Mouse (Mus musculus) limb, embryonic 15.5 days (tissue): ENCODE measurements around the gene Cacnb3. TPM values are rescaled to one million over a fixed set of nuclear protein-coding genes. Genes with fewer than 3 reads are reported as not detected.

Experiments
- ATAC-seq: fragments of 200-750 bp; cut with Nextera tagmentation; 2 replicates; pipeline ENCODE4 v1.8.0; 2017; ENCODE audit warnings: low read depth, moderate TSS enrichment; ENCODE audit not compliant: insufficient number of reproducible peaks, low FRiP score, low TSS enrichment
- H3K27ac ChIP-seq: fragments of 300-500 bp; sonication (generic); 2 replicates; pipeline ENCODE4 v1.5.1; 2015; ENCODE audit warnings: moderate library complexity, mild to moderate bottlenecking, inconsistent platforms
- H3K27me3 ChIP-seq: fragments of 300-500 bp; sonication (generic); 2 replicates; pipeline ENCODE4 v1.6.1; 2015; ENCODE audit warnings: inconsistent platforms
- H3K36me3 ChIP-seq: fragments of 300-500 bp; sonication (generic); 2 replicates; pipeline ENCODE4 v1.6.1; 2015; ENCODE audit warnings: inconsistent platforms
- H3K4me1 ChIP-seq: fragments of 300-500 bp; sonication (generic); 2 replicates; pipeline ENCODE4 v1.6.1; 2015; ENCODE audit warnings: inconsistent platforms
- H3K4me2 ChIP-seq: fragments of 300-500 bp; sonication (generic); 2 replicates; pipeline ENCODE4 v1.6.1; 2015; ENCODE audit warnings: mild to moderate bottlenecking, inconsistent platforms
- H3K4me3 ChIP-seq: fragments of 300-500 bp; sonication (generic); 2 replicates; pipeline ENCODE4 v1.5.1; 2015; ENCODE audit warnings: mild to moderate bottlenecking, inconsistent platforms
- H3K9ac ChIP-seq: fragments of 300-500 bp; sonication (generic); 2 replicates; pipeline ENCODE4 v1.6.1; 2015; ENCODE audit warnings: inconsistent platforms
- H3K9me3 ChIP-seq: fragments of 300-500 bp; sonication (generic); 2 replicates; pipeline ENCODE4 v1.6.1; 2016; ENCODE audit warnings: inconsistent platforms
- WGBS: fragments of 180-500 bp; shearing (Covaris S2); methylation state at CpG from one replicate; pipeline ENCODE4 v1.1.7; 2015; 5-methylcytosine and 5-hydroxymethylcytosine counted together
- polyA plus RNA-seq: library from polyadenylated mRNA; unstranded; fragments of >200 nt; fragmentation: Nextera tagmentation; extraction: Ambion mirVana; gene quantifications from 2 replicates; pipeline ENCODE4 v1.2.1, GENCODE M21; 2015

Cacnb3 gene
- polyA plus RNA-seq, 1 experiment from 2014 or later = 46.6 TPM

DNA sequence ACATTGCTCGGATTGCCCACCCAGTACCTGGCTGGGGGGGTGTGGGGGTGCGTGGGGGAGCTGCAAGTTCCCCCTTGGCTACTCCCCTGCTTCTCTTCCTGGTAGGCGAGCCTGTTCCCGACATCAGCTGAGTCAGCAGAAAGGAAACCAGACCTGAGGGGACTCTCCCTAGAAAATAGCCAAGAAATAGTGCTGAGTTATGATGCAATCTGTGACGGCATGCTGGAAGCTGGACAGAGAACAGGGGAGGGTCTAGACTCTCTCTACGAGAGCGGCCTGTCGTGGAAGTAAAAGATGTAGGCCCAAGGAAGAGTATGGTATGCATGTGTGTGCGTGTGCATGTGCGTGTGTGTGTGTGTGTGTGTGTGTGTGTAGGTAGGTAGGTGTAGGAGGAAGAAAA is 52.5 kb downstream of the Cacnb3 start:
- Histone ChIP-seq H3K9ac (no peak overlapping the region), H3K36me3 (no peaks in the 10 kb centered on the region), H3K27me3 (peaks cover 9% of the 10 kb centered on the region), H3K9me3 (no peaks in the 10 kb centered on the region), H3K4me1 (no peaks in the 10 kb centered on the region), H3K27ac (no peak overlapping the region), H3K4me2 (no peak overlapping the region), H3K4me3 (no peak overlapping the region)
- WGBS = 50% methylated on average over 10 of the region's 10 CpGs
- no peak for ATAC-seq

DNA sequence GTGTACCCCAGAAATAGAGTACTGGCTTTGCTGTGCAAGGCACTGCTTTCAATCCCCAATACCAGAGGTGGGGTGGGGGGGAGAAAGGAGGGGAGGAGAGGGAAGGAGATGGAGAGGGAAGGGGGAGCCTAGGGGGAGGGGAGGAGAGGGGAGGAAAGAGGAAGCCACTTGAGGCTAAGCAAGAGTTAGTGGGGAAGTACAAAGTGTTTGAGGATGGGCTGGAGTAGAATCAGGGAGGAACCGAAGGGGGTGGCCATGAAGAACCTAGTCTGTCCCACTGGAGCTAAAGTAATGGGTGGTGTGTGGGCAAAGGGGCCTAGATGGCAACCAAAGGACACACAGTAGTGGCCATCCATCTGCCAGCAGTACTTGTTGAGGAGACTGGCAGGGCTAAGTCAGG is 53.1 kb downstream of the Cacnb3 start:
- no peaks in the 10 kb centered on the region for H3K4me1 ChIP-seq
- no peaks in the 10 kb centered on the region for H3K36me3 ChIP-seq
- no peak overlapping the region for H3K9ac ChIP-seq
- H3K27ac ChIP-seq = no peak overlapping the region
- peaks cover 4% of the 10 kb centered on the region; the same call in 1 of the 2 replicates for H3K27me3 ChIP-seq
- H3K4me3 ChIP-seq = no peak overlapping the region
- WGBS = 71% methylated on average over 1 of the region's 1 CpGs
- no peak for ATAC-seq
- no peaks in the 10 kb centered on the region for H3K9me3 ChIP-seq
- no peak overlapping the region for H3K4me2 ChIP-seq

DNA sequence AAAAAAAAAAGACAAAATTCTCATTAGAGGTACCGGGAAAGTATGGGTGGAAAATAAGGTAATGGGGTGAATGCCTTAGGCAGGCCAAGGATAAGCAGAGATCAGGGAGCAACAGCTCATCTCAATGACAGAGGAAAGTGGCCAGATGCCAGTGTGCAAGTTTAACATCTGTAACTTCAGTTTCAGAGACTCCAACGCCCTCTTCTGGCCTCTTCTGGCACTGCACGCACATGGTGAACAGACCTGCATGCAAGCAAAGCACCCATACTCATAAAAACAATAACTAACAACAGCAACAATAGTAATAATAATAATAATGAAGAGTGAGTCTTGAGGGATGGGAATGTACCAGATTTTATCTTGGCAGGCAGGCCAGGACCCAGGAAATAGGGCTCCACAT is 55.3 kb downstream of the Cacnb3 start:
- Histone ChIP-seq H3K4me1 (no peaks in the 10 kb centered on the region), H3K9me3 (no peaks in the 10 kb centered on the region), H3K4me2 (no peak overlapping the region), H3K36me3 (no peaks in the 10 kb centered on the region), H3K9ac (no peak overlapping the region), H3K4me3 (no peak overlapping the region), H3K27ac (no peak overlapping the region), H3K27me3 (no peaks in the 10 kb centered on the region)
- ATAC-seq = no peak
- WGBS = 78% methylated on average over 3 of the region's 3 CpGs

DNA sequence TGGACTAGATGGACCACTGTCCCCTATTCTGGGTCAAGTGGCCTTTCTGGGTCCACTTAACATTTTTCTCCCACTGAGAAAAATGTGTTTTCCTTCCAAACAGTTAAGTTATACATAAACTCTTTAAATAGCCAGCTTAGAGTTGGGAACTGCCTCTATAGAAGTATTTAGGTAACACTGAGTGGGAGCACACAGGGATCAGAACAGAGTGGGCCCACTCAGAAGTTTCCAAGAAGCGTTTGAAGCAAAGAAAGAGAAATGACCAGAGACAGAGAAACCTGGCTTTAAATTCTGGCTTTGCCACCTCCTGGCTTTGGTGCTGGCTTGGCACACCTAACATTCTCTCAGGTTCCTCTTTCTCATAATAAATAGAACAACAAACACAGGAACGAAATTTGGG is 59.0 kb downstream of the Cacnb3 start:
- Histone ChIP-seq H3K4me1 (peaks cover 11% of the 10 kb centered on the region), H3K36me3 (no peaks in the 10 kb centered on the region), H3K4me3 (no peak overlapping the region), H3K9me3 (no peaks in the 10 kb centered on the region), H3K27me3 (no peaks in the 10 kb centered on the region), H3K9ac (no peak overlapping the region), H3K27ac (no peak overlapping the region), H3K4me2 (no peak overlapping the region)
- ATAC-seq = no peak
- WGBS = 76% methylated on average over 2 of the region's 2 CpGs

DNA sequence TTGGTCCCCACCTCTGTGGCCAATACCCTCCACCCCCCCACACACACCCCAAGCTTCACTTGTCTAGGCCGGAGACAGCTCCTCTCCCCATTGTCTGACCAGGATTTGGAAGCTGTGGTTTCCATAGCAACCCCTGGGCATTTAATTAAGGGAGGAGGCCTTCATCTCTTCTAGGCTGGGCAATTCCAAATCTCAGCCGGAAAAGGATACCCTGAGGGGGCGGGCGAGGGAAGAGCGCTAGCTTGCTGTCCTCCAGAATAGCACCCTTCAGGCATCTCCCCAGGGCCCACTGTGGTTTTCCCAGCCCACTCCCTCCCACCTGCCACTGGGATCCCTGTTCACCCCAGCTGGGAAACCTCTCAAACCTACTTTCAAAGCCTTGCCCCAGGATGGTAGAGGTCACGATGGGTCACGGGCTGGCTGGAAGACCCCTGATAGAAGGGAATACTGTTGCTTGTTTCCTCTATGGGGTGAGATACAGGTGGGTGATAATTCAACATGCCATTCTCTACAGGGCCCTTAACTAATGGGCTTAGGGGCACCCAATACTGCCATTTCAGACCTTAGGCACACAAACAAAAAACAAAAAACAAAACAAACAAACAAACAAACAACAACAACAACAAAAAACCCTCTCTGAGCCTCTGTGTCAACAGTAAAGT is 61.0 kb downstream of the Cacnb3 start:
- no peaks in the 10 kb centered on the region for H3K36me3 ChIP-seq
- WGBS = 53% methylated on average over 7 of the region's 7 CpGs
- no peak overlapping the region for H3K4me3 ChIP-seq
- H3K4me2 ChIP-seq = no peak overlapping the region
- no peak overlapping the region for H3K27ac ChIP-seq
- H3K9ac ChIP-seq = no peak overlapping the region
- H3K4me1 ChIP-seq = peaks cover 11% of the 10 kb centered on the region
- no peaks in the 10 kb centered on the region for H3K9me3 ChIP-seq
- no peaks in the 10 kb centered on the region for H3K27me3 ChIP-seq
- ATAC-seq = no peak

DNA sequence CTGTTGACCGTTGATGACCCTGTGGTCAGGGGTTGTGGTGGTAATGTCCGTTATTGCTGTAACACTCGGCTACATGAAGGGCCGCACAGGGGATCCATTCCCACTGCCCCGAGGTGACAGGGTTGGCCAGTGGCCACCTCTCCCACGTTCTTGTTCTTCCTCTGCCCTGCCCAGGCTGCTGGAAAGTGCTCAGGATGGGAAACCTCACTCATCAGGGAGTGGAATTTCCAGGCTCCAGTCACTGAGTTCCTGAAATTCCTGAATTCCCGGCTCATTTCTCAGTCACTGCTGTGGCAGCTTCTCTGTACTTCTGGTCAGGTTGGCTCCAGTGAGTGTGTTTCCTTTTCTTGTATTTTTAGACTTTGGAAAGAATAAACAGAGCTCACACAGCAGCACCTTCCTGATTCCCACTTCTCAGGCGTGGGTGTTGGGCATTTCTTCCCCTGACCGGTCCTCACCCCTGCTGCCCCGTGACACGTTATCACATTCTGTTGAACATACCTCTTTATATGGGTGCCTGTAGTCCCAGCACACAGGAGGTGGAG is 61.6 kb downstream of the Cacnb3 start:
- no peak overlapping the region for H3K4me2 ChIP-seq
- 0 out of 2 replicates have a peak overlapping the region, but pooled peaks have one; percentile 40 for H3K27ac ChIP-seq
- peaks cover 11% of the 10 kb centered on the region for H3K4me1 ChIP-seq
- no peaks in the 10 kb centered on the region for H3K27me3 ChIP-seq
- H3K36me3 ChIP-seq = no peaks in the 10 kb centered on the region
- no peak for ATAC-seq
- no peaks in the 10 kb centered on the region for H3K9me3 ChIP-seq
- no peak overlapping the region for H3K9ac ChIP-seq
- 36% methylated on average over 11 of the region's 11 CpGs for WGBS
- no peak overlapping the region for H3K4me3 ChIP-seq

Other genes starting within 250 kb of the Cacnb3 start
- gene Olfr283, start 249.9 kb upstream of the Cacnb3 start, polyA plus RNA-seq = not detected in 2 replicates
- gene Olfr282, start 199.6 kb upstream of the Cacnb3 start, polyA plus RNA-seq = not detected in 2 replicates
- gene Olfr281, start 178.3 kb upstream of the Cacnb3 start, polyA plus RNA-seq = not detected in 2 replicates
- not detected in 2 replicates for gene OR5BS1P, start 160.9 kb upstream of the Cacnb3 start, polyA plus RNA-seq
- 0.20 TPM in 1 of 2 replicates, not detected in the other for gene Lalba, start 148.1 kb upstream of the Cacnb3 start, polyA plus RNA-seq
- not detected in 2 replicates for gene Olfr279, start 138.4 kb upstream of the Cacnb3 start, polyA plus RNA-seq
- gene Kansl2, start 96.6 kb upstream of the Cacnb3 start, polyA plus RNA-seq = 90.5 and 101 TPM in 2 replicates
- gene Ccnt1, start 59.9 kb upstream of the Cacnb3 start, polyA plus RNA-seq = 50.8 and 55.2 TPM in 2 replicates
- gene 4930415O20Rik, start 59.8 kb upstream of the Cacnb3 start, polyA plus RNA-seq = not detected in 2 replicates
- gene Adcy6, start 20.8 kb upstream of the Cacnb3 start, polyA plus RNA-seq = 15.1 and 15.8 TPM in 2 replicates
- 18.5 and 24.7 TPM in 2 replicates for gene Ddx23, start 32.1 kb downstream of the Cacnb3 start, polyA plus RNA-seq
- gene Rnd1, start 46.6 kb downstream of the Cacnb3 start, polyA plus RNA-seq = 0.71 and 0.95 TPM in 2 replicates
- gene Ccdc65, start 77.4 kb downstream of the Cacnb3 start, polyA plus RNA-seq = 0.65 and 0.74 TPM in 2 replicates
- 90.0 and 101 TPM in 2 replicates for gene Fkbp11, start 97.4 kb downstream of the Cacnb3 start, polyA plus RNA-seq
- 41.7 and 49.3 TPM in 2 replicates for gene Arf3, start 132.4 kb downstream of the Cacnb3 start, polyA plus RNA-seq
- 6.0 and 7.0 TPM in 2 replicates for gene Wnt10b, start 147.3 kb downstream of the Cacnb3 start, polyA plus RNA-seq
- gene Wnt1, start 159.0 kb downstream of the Cacnb3 start, polyA plus RNA-seq = 0.06 and 0.14 TPM in 2 replicates
- 0.15 TPM in 1 of 2 replicates, not detected in the other for gene Ddn, start 178.7 kb downstream of the Cacnb3 start, polyA plus RNA-seq
- gene Prkag1, start 200.7 kb downstream of the Cacnb3 start, polyA plus RNA-seq = 91.4 and 94.3 TPM in 2 replicates
- 11.8 and 13.7 TPM in 2 replicates for gene Kmt2d, start 240.4 kb downstream of the Cacnb3 start, polyA plus RNA-seq